Mouse (Mus musculus): ENCODE data around the gene Rnf181. TPM values are rescaled to one million over a fixed set of nuclear protein-coding genes. Genes with fewer than 3 reads are reported as not detected.

Rnf181 gene
- total and polyA plus RNA-seq, 2 experiments from 2014 or later = 87.3 to 120 TPM

GRCm38 (mm10) chr6:72323786-72324508 is 42.8 kb downstream of the Rnf181 start:
- TF ChIP-seq CTCF (IDR thresholded peaks at IDR 0.05) = no peak
- Histone ChIP-seq H3K4me3 (ENCODE audit: low read depth, low read length) (no peak overlapping the region), H3K9ac (replicated peaks; ENCODE audit: low read length, poor library complexity, severe bottlenecking) (no peak overlapping the region), H3K9me3 (ENCODE audit: low read length) (no peaks in the 10 kb centered on the region), H3K36me3 (ENCODE audit: insufficient read depth, low read length) (peaks cover 71% of the 10 kb centered on the region), H3K27ac (ENCODE audit: low read depth, low read length) (no peak overlapping the region), H3K4me2 (ENCODE audit: low read depth, low read length, poor library complexity, severe bottlenecking) (no peak overlapping the region), H3K4me1 (ENCODE audit: insufficient read depth, low read length) (no peaks in the 10 kb centered on the region), H3K27me3 (ENCODE audit: insufficient read depth, low read length) (no peaks in the 10 kb centered on the region)
- 92% methylated on average over 6 of the region's 6 CpGs for WGBS
- no peak for DNase-seq (ENCODE audit: low spot score)
- no peak for ATAC-seq (ENCODE audit: low FRiP score)

- ATAC-seq (ENCODE audit: low FRiP score) = no peak
- Histone ChIP-seq H3K4me3 (ENCODE audit: low read depth, low read length) (no peak overlapping the region), H3K4me1 (ENCODE audit: insufficient read depth, low read length) (no peaks in the 10 kb centered on the region), H3K27ac (ENCODE audit: low read depth, low read length) (no peak overlapping the region), H3K36me3 (ENCODE audit: insufficient read depth, low read length) (peaks cover 68% of the 10 kb centered on the region), H3K4me2 (ENCODE audit: low read depth, low read length, poor library complexity, severe bottlenecking) (no peak overlapping the region), H3K27me3 (ENCODE audit: insufficient read depth, low read length) (no peaks in the 10 kb centered on the region), H3K9me3 (ENCODE audit: low read length) (no peaks in the 10 kb centered on the region), H3K9ac (replicated peaks; ENCODE audit: low read length, poor library complexity, severe bottlenecking) (no peak overlapping the region)
- WGBS = 87% methylated on average over 3 of the region's 3 CpGs
- no peak for DNase-seq (ENCODE audit: low spot score)
- no peak for TF ChIP-seq CTCF (IDR thresholded peaks at IDR 0.05)
These were observed 43.8 kb downstream of the Rnf181 start for GRCm38 (mm10) chr6:72322936-72323335.

GRCm38 (mm10) chr6:72319019-72319418 is 47.7 kb downstream of the Rnf181 start:
- TF ChIP-seq CTCF (IDR thresholded peaks at IDR 0.05) = peak; percentile 65
- no peak overlapping the region for H3K4me2 ChIP-seq (ENCODE audit: low read depth, low read length, poor library complexity, severe bottlenecking)
- H3K36me3 ChIP-seq (ENCODE audit: insufficient read depth, low read length) = peaks cover 61% of the 10 kb centered on the region
- peak; percentile 35 for DNase-seq (ENCODE audit: low spot score)
- no peaks in the 10 kb centered on the region for H3K27me3 ChIP-seq (ENCODE audit: insufficient read depth, low read length)
- no peak overlapping the region for H3K4me3 ChIP-seq (ENCODE audit: low read depth, low read length)
- no peak overlapping the region for H3K9ac ChIP-seq (replicated peaks; ENCODE audit: low read length, poor library complexity, severe bottlenecking)
- ATAC-seq (ENCODE audit: low FRiP score) = no peak
- no peaks in the 10 kb centered on the region for H3K4me1 ChIP-seq (ENCODE audit: insufficient read depth, low read length)
- H3K27ac ChIP-seq (ENCODE audit: low read depth, low read length) = no peak overlapping the region
- no peaks in the 10 kb centered on the region for H3K9me3 ChIP-seq (ENCODE audit: low read length)
- WGBS = 81% methylated on average over 11 of the region's 11 CpGs

GRCm38 (mm10) chr6:72318440-72318839 is 48.3 kb downstream of the Rnf181 start:
- no peak overlapping the region for H3K27ac ChIP-seq (ENCODE audit: low read depth, low read length)
- no peak overlapping the region for H3K4me3 ChIP-seq (ENCODE audit: low read depth, low read length)
- no peak overlapping the region for H3K4me2 ChIP-seq (ENCODE audit: low read depth, low read length, poor library complexity, severe bottlenecking)
- DNase-seq (ENCODE audit: low spot score) = no peak
- no peaks in the 10 kb centered on the region for H3K9me3 ChIP-seq (ENCODE audit: low read length)
- H3K9ac ChIP-seq (replicated peaks; ENCODE audit: low read length, poor library complexity, severe bottlenecking) = no peak overlapping the region
- H3K4me1 ChIP-seq (ENCODE audit: insufficient read depth, low read length) = no peaks in the 10 kb centered on the region
- ATAC-seq (ENCODE audit: low FRiP score) = no peak
- no peak for TF ChIP-seq CTCF (IDR thresholded peaks at IDR 0.05)
- no peaks in the 10 kb centered on the region for H3K27me3 ChIP-seq (ENCODE audit: insufficient read depth, low read length)
- 91% methylated on average over 5 of the region's 5 CpGs for WGBS
- H3K36me3 ChIP-seq (ENCODE audit: insufficient read depth, low read length) = peaks cover 58% of the 10 kb centered on the region

GRCm38 (mm10) chr6:72316044-72316443 is 50.7 kb downstream of the Rnf181 start:
- 93% methylated on average over 1 of the region's 1 CpGs for WGBS

GRCm38 (mm10) chr6:72315384-72315783 is 51.4 kb downstream of the Rnf181 start:
- Histone ChIP-seq H3K27ac (ENCODE audit: low read depth, low read length) (no peak overlapping the region), H3K9ac (replicated peaks; ENCODE audit: low read length, poor library complexity, severe bottlenecking) (no peak overlapping the region), H3K4me1 (ENCODE audit: insufficient read depth, low read length) (no peaks in the 10 kb centered on the region), H3K27me3 (ENCODE audit: insufficient read depth, low read length) (no peaks in the 10 kb centered on the region), H3K4me3 (ENCODE audit: low read depth, low read length) (no peak overlapping the region), H3K36me3 (ENCODE audit: insufficient read depth, low read length) (peaks cover 36% of the 10 kb centered on the region), H3K9me3 (ENCODE audit: low read length) (no peaks in the 10 kb centered on the region), H3K4me2 (ENCODE audit: low read depth, low read length, poor library complexity, severe bottlenecking) (no peak overlapping the region)
- no peak for TF ChIP-seq CTCF (IDR thresholded peaks at IDR 0.05)
- no peak for ATAC-seq (ENCODE audit: low FRiP score)
- DNase-seq (ENCODE audit: low spot score) = no peak
- WGBS = 92% methylated on average over 2 of the region's 2 CpGs

More at GRCm38 (mm10) chr6:72316044-72316443, 50.7 kb downstream of the Rnf181 start:
- Histone ChIP-seq H3K4me3 (ENCODE audit: low read depth, low read length) (no peak overlapping the region), H3K27me3 (ENCODE audit: insufficient read depth, low read length) (no peaks in the 10 kb centered on the region), H3K4me2 (ENCODE audit: low read depth, low read length, poor library complexity, severe bottlenecking) (no peak overlapping the region), H3K4me1 (ENCODE audit: insufficient read depth, low read length) (no peaks in the 10 kb centered on the region), H3K36me3 (ENCODE audit: insufficient read depth, low read length) (peaks cover 41% of the 10 kb centered on the region), H3K9ac (replicated peaks; ENCODE audit: low read length, poor library complexity, severe bottlenecking) (no peak overlapping the region), H3K9me3 (ENCODE audit: low read length) (no peaks in the 10 kb centered on the region), H3K27ac (ENCODE audit: low read depth, low read length) (no peak overlapping the region)
- ATAC-seq (ENCODE audit: low FRiP score) (no peak), DNase-seq (ENCODE audit: low spot score) (no peak)
- no peak for TF ChIP-seq CTCF (IDR thresholded peaks at IDR 0.05)
